Mouse (Mus musculus): ENCODE measurements around the gene Ffar1.

- TF ChIP-seq CTCF (IDR thresholded peaks at IDR 0.05) (peak; percentile 83), EP300 (IDR thresholded peaks at IDR 0.05) (no peak)
These were observed 11.7 kb upstream of the Ffar1 start for GRCm38 (mm10) chr7:30873083-30873482.

Measured in lung, postnatal 0 days (tissue).